Mouse (Mus musculus) midbrain, embryonic 10.5 days (tissue): ENCODE results near the gene Pnmt. TPM values are rescaled to one million over a fixed set of nuclear protein-coding genes. Genes with fewer than 3 reads are reported as not detected.
"Not testable (repeated sequence)": the region's sequence is repeated elsewhere in the genome, so short reads cannot be mapped to it uniquely, and the experiment has no call there.

ENCODE experiments used
- DNase-seq: peaks from one replicate; pipeline ENCODE4 v3.0.0-alpha.2; 2017; ENCODE audit warnings: low spot score
- H3K27ac ChIP-seq: fragments of 300-500 bp; sonication (generic); replicated peaks from 2 replicates; pipeline ENCODE4 v1.5.1; 2016; ENCODE audit warnings: mild to moderate bottlenecking
- H3K27me3 ChIP-seq: fragments of 300-500 bp; sonication (generic); 2 replicates; pipeline ENCODE4 v1.6.1; 2016; ENCODE audit warnings: low read depth, mild to moderate bottlenecking; ENCODE audit not compliant: poor library complexity, severe bottlenecking
- H3K36me3 ChIP-seq: fragments of 300-500 bp; sonication (generic); 2 replicates; pipeline ENCODE4 v1.6.1; 2016; ENCODE audit warnings: mild to moderate bottlenecking, moderate library complexity
- H3K4me1 ChIP-seq: fragments of 300-500 bp; sonication (generic); 2 replicates; pipeline ENCODE4 v1.6.1; 2016
- H3K4me3 ChIP-seq: fragments of 300-500 bp; sonication (generic); 2 replicates; pipeline ENCODE4 v1.5.1; 2016; ENCODE audit warnings: mild to moderate bottlenecking, moderate library complexity
- H3K9me3 ChIP-seq: fragments of 300-500 bp; sonication (generic); replicated peaks from 2 replicates; pipeline ENCODE4 v1.6.1; 2016; ENCODE audit warnings: mild to moderate bottlenecking
- WGBS: fragments of 180-500 bp; shearing (Covaris S2); methylation state at CpG from one replicate; pipeline ENCODE4 v1.1.7; 2016; 5-methylcytosine and 5-hydroxymethylcytosine counted together
- polyA plus RNA-seq: library from polyadenylated mRNA; unstranded; fragments of >200 nt; fragmentation: Nextera tagmentation; extraction: Ambion mirVana; gene quantifications from 2 replicates; pipeline ENCODE4 v1.2.1, GENCODE M21; 2016

Pnmt gene
- polyA plus RNA-seq, 1 experiment from 2014 or later: not detected

DNA sequence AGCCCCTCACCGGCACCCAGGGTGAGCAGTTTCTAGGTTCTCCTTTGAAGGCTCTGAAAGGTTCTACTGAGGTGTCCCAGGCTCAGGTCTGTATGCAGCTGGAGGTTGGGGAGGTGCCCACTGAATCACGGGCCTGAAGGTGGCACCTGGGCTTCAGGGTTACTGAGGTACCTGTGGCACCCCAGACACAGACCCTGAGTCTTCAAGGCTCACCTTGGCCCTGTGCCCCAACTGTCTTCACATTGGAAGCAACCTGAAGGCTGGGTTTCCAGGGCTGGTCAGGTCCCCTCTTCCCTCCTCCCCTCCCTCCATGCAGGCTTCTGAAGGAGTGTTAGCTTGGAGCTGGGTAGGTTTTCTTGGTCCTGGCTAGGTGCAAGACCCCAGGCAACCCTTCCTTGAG, 4.6 kb upstream of the Pnmt start:
- Histone ChIP-seq H3K36me3 (peaks cover 53% of the 10 kb centered on the region), H3K4me1 (peaks cover 10% of the 10 kb centered on the region), H3K27ac (no peak overlapping the region), H3K4me3 (no peak overlapping the region), H3K27me3 (peaks cover 35% of the 10 kb centered on the region), H3K9me3 (no peaks in the 10 kb centered on the region)
- WGBS: 92% methylated on average over 2 of the region's 2 CpGs
- DNase-seq: no peak

DNA sequence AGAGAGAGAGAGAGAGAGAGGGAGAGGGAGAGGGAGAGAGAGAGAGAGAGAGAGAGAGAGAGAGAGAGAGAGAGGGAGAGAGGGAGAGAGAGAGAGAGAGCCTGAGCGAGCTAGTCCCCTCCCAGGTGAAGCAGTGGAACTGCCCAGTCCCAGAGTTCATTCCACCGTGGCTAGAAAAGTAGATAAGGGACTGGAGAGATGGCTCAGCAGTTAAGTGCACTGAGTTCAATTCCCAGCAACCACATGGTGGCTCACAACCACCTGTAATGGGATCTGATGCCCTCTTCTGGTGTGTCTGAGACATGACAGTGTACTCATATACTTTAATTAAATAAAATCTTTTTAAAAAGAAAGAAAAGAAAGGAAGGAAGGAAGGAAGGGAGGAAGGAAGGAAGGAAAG, 3.8 kb upstream of the Pnmt start:
- H3K9me3 ChIP-seq, H3K4me3 ChIP-seq, H3K27ac ChIP-seq, DNase-seq: not testable (repeated sequence)
- Histone ChIP-seq H3K27me3 (peaks cover 43% of the 10 kb centered on the region), H3K4me1 (peaks cover 12% of the 10 kb centered on the region), H3K36me3 (peaks cover 45% of the 10 kb centered on the region)
- 40% methylated on average over 2 of the region's 2 CpGs for WGBS

DNA sequence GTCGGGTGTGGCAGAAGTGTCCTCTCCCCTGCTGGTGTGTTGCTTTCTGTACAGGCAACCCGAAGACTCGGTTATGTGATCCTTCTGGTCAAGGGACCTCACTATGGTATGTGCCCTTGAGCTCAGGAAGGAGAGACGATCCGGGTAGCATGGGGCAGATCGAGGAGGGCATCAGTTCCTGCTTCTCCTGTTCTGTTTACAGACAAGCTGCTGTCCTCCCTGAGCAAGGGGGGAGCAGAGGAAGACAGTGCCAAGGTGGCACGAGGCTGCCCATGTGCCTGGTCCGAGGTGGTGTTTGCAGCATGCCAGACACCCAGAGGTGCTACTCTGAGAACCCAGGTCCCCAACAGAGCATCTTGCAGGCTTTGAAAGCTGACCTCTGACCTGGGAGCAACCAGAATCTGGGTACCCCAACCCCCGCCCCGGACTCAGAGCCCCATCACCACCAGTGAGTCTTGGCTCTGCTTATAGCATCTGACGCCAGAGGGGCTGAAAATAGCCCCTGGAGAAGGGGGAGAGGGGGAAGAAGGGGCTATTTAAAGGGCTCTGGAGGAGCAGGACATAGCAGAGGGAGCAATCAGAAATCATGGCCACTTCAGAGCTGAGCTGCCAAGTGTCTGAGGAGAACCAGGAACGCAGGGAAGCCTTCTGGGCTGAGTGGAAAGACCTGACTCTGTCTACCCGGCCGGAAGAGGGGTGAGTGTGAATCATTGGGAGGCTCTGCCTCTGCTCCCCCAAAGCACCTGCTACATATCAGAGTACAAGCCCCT, 2.8 kb upstream of the Pnmt start, which contains the start of gene Tcap:
Gene Tcap (plus strand): TSS at position 551 of the 770 bp plus-strand sequence.
- Histone ChIP-seq H3K9me3 (no peaks in the 10 kb centered on the region), H3K4me1 (peaks cover 14% of the 10 kb centered on the region), H3K36me3 (peaks cover 35% of the 10 kb centered on the region), H3K27me3 (peaks cover 53% of the 10 kb centered on the region), H3K27ac (no peak within 1 kb of the TSS; the same call in 1 of the 2 replicates), H3K4me3 (no peak within 1 kb of the TSS)
- DNase-seq: no peak
- WGBS: 67% methylated on average over 14 of the region's 14 CpGs

DNA sequence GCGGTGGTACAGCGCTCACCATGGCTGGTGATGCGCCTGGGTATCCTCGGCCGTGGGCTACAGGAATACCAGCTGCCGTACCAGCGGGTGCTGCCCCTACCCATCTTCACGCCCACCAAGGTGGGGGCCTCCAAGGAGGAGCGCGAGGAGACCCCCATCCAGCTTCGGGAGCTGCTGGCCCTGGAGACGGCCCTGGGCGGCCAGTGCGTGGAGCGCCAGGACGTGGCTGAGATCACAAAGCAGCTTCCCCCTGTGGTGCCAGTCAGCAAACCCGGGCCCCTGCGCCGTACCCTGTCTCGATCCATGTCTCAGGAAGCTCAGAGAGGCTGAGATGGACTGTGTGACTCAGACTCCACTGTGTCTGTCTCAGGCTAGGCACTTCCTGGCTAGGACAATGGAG, 2.0 kb upstream of the Pnmt start:
- DNase-seq: no peak
- WGBS: 72% methylated on average over 20 of the region's 20 CpGs
- Histone ChIP-seq H3K27me3 (peaks cover 61% of the 10 kb centered on the region), H3K4me3 (no peak overlapping the region), H3K36me3 (peaks cover 27% of the 10 kb centered on the region), H3K9me3 (no peaks in the 10 kb centered on the region), H3K4me1 (peaks cover 22% of the 10 kb centered on the region), H3K27ac (no peak overlapping the region; the same call in 1 of the 2 replicates)

DNA sequence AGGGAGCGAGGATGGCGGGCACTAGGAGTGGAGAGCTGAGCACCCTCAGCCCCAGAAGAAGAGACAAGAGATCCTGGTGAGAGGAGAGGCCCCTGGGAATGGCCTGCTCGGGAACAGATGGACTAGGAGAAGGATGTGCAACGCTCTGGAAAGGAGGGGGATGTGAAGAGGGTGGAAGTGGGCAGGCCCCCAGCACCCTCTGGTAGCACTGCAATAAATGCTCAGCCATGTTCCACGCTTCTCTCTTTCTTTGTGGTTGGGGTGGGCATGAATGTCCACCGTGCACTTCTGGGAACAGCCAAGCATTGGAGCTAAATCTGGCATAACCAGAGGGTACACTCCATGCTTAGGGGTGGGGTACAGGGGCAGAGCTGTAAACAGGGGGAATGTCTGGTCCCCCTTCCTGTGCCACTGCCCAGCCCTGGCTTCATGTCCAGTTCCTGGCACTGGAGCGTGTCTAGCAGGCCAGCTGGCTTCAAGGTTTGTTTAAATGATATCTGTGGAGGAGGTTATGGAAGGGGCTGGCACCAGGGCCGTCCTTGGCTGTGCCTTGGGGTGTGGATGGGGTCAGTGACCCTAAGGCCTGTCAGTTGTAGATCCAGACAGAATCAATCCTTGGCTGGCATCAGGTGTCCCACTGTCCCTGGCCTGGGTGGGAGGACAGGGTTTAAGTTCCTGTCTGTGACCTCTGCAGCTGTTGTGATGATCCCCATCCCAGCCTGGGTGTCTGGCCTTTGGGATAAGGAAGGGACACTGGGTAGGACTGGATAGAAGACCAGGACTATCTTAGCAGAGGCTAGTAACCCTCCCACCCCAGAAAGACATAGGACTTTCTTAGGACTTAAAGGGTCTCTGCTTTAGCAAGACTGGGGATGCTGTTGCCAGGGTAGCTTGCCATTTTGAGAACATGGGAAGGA, 1.3 kb upstream of the Pnmt start:
- no peaks in the 10 kb centered on the region for H3K9me3 ChIP-seq
- WGBS: 71% methylated on average over 8 of the region's 8 CpGs
- H3K27me3 ChIP-seq: peaks cover 68% of the 10 kb centered on the region
- H3K27ac ChIP-seq: no peak overlapping the region
- DNase-seq: no peak
- H3K4me1 ChIP-seq: peaks cover 27% of the 10 kb centered on the region
- peaks cover 20% of the 10 kb centered on the region for H3K36me3 ChIP-seq
- H3K4me3 ChIP-seq: no peak overlapping the region

DNA sequence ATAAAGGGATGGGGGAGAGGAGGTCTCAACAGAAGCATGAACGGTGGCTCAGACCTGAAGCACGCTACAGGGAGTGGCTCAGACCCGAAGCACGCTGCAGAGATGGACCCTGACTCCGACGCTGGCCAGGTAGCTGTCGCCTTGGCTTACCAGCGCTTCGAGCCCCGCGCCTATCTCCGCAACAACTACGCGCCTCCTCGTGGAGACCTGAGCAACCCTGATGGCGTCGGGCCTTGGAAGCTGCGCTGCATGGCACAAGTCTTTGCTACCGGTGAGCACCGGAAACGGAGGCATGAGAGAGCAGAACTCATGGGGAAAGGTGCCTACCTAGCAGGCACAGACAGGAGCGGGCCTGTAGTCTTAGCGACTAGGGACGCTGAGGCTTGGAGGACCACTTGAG, 346 bp downstream of the Pnmt start:
- Histone ChIP-seq H3K4me1 (peaks cover 27% of the 10 kb centered on the region), H3K27ac (no peak overlapping the region), H3K4me3 (no peak overlapping the region), H3K36me3 (peaks cover 5% of the 10 kb centered on the region), H3K9me3 (no peaks in the 10 kb centered on the region), H3K27me3 (peaks cover 85% of the 10 kb centered on the region)
- DNase-seq: no peak
- 16% methylated on average over 24 of the region's 24 CpGs for WGBS

DNA sequence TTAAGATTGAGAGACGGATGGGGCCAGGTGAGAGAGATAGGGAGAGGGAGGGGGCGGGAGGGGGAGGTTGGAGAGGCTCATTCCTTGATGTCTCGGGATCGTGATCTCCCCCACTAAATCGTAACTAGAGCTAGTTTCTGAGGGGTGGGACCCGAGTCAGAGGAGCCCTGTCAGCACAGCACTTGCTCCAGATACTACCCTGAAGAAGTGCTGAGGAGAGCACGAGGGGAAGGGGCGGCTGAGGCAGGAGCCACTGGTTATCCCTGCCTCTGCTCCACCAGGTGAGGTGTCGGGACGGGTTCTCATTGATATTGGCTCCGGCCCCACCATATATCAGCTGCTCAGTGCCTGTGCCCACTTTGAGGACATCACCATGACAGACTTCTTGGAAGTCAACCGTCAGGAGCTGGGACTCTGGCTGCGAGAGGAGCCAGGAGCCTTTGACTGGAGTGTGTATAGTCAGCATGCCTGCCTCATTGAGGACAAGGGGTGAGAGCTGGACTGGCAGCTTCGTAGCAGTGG, 867 bp downstream of the Pnmt start:
- no peak overlapping the region for H3K4me3 ChIP-seq
- H3K27me3 ChIP-seq: peaks cover 90% of the 10 kb centered on the region
- no peaks in the 10 kb centered on the region for H3K36me3 ChIP-seq
- DNase-seq: no peak
- H3K27ac ChIP-seq: no peak overlapping the region
- WGBS: 54% methylated on average over 14 of the region's 14 CpGs
- H3K4me1 ChIP-seq: peaks cover 31% of the 10 kb centered on the region
- H3K9me3 ChIP-seq: no peaks in the 10 kb centered on the region

DNA sequence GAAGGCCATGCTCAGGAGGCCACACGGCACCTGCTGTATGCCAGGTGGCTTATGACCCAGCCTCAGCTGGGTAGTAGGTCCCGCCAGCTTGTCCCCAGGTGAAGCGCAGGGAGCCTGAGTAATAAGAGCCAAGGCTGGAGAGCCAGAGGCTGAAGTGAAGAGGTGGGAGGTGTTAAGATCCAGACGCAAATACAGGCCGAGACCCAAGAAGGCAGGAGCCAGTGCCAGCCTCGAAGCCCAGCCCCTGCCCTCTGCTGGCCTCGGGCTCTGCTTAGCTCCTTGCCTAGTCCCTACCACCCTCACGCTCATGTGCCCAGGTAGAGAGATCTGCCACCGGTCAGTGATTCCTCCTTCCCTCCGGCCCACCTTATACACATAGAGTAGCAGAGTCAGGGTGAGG, 2.0 kb downstream of the Pnmt start:
- no peak for DNase-seq
- Histone ChIP-seq H3K27me3 (peaks cover 96% of the 10 kb centered on the region), H3K36me3 (no peaks in the 10 kb centered on the region), H3K9me3 (no peaks in the 10 kb centered on the region), H3K4me3 (no peak overlapping the region), H3K27ac (no peak overlapping the region), H3K4me1 (peaks cover 37% of the 10 kb centered on the region)
- 70% methylated on average over 10 of the region's 10 CpGs for WGBS

DNA sequence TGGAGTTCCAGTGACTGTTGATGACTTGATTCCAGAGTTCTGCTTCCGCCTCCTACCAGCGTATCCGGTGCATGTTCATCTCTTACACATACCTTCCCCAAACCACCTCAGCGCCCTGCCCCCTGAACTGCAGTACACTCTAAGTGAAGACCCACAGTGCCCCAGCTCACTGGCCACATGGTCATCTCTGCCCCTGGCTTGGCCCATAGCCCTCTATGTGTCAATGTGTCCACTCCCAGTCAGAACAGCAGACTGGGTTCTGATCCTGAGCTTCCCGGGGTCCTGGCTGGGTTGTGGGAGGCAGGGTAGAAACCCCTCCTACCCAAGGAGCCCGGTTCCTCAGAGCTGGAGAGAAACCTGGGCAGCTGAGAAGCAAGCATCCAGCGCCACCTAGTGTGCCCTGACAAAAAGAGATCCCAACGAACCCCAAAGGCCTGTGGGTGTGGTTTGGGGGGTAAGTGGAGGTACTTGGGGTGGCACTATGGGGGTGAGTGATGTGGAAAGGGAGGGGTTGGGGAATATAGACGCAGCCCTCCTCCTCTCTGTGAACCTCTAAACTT, 3.1 kb downstream of the Pnmt start:
- H3K4me3 ChIP-seq: no peak overlapping the region
- 27% methylated on average over 9 of the region's 9 CpGs for WGBS
- H3K36me3 ChIP-seq: no peaks in the 10 kb centered on the region
- no peak overlapping the region for H3K27ac ChIP-seq
- peak; percentile 47 for DNase-seq
- H3K9me3 ChIP-seq: no peaks in the 10 kb centered on the region
- peaks cover 39% of the 10 kb centered on the region for H3K4me1 ChIP-seq
- H3K27me3 ChIP-seq: peaks cover 86% of the 10 kb centered on the region

DNA sequence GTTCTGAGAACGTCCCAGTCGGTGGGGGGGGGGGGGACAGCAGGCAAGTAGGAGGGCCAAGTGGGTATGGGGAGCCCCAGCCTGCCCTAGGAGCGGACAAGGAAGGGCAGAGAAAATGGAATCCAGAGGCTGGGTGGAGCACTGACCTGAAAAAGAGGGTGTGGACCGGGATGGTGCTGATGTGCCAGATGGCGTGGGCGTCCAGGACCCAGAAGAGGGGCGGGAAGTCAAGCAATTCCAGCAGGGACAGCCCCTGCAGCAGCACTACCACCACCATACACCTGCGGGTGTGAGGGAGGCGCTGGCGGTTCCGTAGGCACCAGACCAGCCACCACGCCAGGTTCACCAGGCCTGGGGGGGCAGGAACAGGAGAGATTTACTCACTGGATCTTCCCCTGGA, 3.9 kb downstream of the Pnmt start:
- H3K9me3 ChIP-seq: no peaks in the 10 kb centered on the region
- no peak overlapping the region for H3K4me3 ChIP-seq
- H3K27ac ChIP-seq: no peak overlapping the region
- peaks cover 41% of the 10 kb centered on the region for H3K4me1 ChIP-seq
- no peak for DNase-seq
- H3K36me3 ChIP-seq: no peaks in the 10 kb centered on the region
- WGBS: 76% methylated on average over 12 of the region's 12 CpGs
- peaks cover 77% of the 10 kb centered on the region for H3K27me3 ChIP-seq

DNA sequence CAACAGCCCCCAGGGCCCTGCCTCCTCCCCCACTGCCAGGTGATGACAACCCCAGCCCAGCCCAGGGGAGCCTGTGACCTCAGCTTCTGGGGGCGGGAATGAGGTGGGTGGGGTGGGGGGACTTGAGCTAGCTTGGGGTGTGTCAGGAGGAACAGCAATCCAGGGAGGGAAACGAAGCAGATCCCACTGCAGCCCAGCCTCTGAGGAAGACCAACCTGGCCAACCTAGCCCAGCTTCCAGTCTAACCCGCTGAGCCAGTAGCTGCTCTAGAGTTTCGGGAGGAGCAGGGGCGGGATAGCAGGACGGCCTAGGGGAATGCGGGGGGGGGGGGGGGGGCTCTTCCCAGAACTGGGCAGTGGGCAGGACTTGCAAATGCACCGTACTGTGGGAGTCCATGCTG, 5.8 kb downstream of the Pnmt start:
- Histone ChIP-seq H3K27ac (no peak overlapping the region), H3K27me3 (peaks cover 58% of the 10 kb centered on the region), H3K36me3 (no peaks in the 10 kb centered on the region), H3K4me3 (no peak overlapping the region), H3K4me1 (peaks cover 34% of the 10 kb centered on the region), H3K9me3 (no peaks in the 10 kb centered on the region)
- DNase-seq: no peak
- WGBS: 20% methylated on average over 8 of the region's 8 CpGs

DNA sequence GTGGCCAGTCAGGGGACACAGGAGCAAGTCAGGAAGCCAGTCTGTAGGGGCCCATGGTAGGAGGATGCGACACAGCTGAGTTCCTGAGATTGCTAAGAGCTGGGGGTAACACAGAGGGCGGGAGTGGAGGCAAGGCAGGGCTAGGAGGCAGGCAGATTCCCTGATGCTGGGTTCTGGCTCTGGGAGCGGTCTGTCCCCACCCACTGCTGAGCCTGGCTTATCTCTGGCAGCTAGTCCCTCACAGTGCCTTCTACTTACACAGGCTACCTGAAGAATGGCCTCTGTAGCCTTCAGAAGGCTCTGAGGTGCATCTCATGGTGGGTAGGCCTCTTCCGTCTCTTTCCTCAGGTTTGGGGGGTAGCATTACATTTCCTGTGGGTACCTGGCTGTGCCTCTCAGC, 6.4 kb downstream of the Pnmt start:
- H3K4me1 ChIP-seq: peaks cover 34% of the 10 kb centered on the region
- H3K27me3 ChIP-seq: peaks cover 52% of the 10 kb centered on the region
- H3K27ac ChIP-seq: no peak overlapping the region
- 44% methylated on average over 4 of the region's 4 CpGs for WGBS
- H3K36me3 ChIP-seq: no peaks in the 10 kb centered on the region
- H3K9me3 ChIP-seq: no peaks in the 10 kb centered on the region
- no peak overlapping the region for H3K4me3 ChIP-seq
- no peak for DNase-seq
